Mouse (Mus musculus) C2C12 (cell line): ENCODE data around the gene D430041D05Rik. TPM values are rescaled to one million over a fixed set of nuclear protein-coding genes. Genes with fewer than 3 reads are reported as not detected.

Experiments used
- H3K27me3 ChIP-seq: one replicate; pipeline ENCODE4 v1.6.1; 2011; ENCODE audit not compliant: control insufficient read depth, insufficient read depth, insufficient read length
- H3K36me3 ChIP-seq: one replicate; pipeline ENCODE4 v1.6.1; 2011; ENCODE audit not compliant: control insufficient read depth, insufficient read depth
- H3K4me3 ChIP-seq: one replicate; pipeline ENCODE4 v1.5.1; 2011; ENCODE audit warnings: mild to moderate bottlenecking, control low read depth; ENCODE audit not compliant: poor library complexity, insufficient read depth, severe bottlenecking
- H3K79me2 ChIP-seq: one replicate; pipeline ENCODE4 v1.6.1; 2011; ENCODE audit not compliant: control insufficient read depth, insufficient read depth
- H3K79me3 ChIP-seq: one replicate; pipeline ENCODE4 v1.6.1; 2011; ENCODE audit warnings: low read depth, control low read depth
- H3ac ChIP-seq: one replicate; pipeline ENCODE3; 2011; ENCODE audit warnings: low read depth; ENCODE audit not compliant: control insufficient read depth, insufficient read length
- CEBPB ChIP-seq: IDR thresholded peaks from one replicate; pipeline ENCODE4 v1.6.1; 2011; ENCODE audit warnings: low read depth, mild to moderate bottlenecking, control low read depth, moderate library complexity
- CTCF ChIP-seq: IDR thresholded peaks from one replicate; pipeline ENCODE4 v1.5.1; 2011; ENCODE audit not compliant: control insufficient read depth, insufficient read depth, insufficient read length
- FOSL1 ChIP-seq: IDR thresholded peaks from one replicate; pipeline ENCODE4 v1.8.0; 2011; ENCODE audit warnings: mild to moderate bottlenecking, low read length; ENCODE audit not compliant: poor library complexity, insufficient read depth, severe bottlenecking
- MAX ChIP-seq: IDR thresholded peaks from one replicate; pipeline ENCODE4 v1.6.1; 2011; ENCODE audit warnings: mild to moderate bottlenecking, control low read depth
- MYOD1 ChIP-seq: IDR thresholded peaks from one replicate; pipeline ENCODE4 v1.6.1; 2011; ENCODE audit warnings: low read depth; ENCODE audit not compliant: control insufficient read depth, insufficient read length
- MYOG ChIP-seq: IDR thresholded peaks from one replicate; pipeline ENCODE4 v1.6.1; 2011; ENCODE audit not compliant: control insufficient read depth, insufficient read length; ENCODE audit errors: extremely low read depth
- USF1 ChIP-seq: IDR thresholded peaks from one replicate; pipeline ENCODE4 v1.6.1; 2011; ENCODE audit warnings: low read depth, mild to moderate bottlenecking, control low read depth, moderate library complexity
- polyA plus RNA-seq: library from polyadenylated mRNA; unstranded; fragments of >200 nt; fragmentation: generic; extraction: Trizol; gene quantifications from one replicate; pipeline ENCODE4 v1.2.1, GENCODE M21; 2012; ENCODE audit warnings: missing spikeins

The D430041D05Rik gene
- polyA plus RNA-seq, 1 experiment: 0.05 TPM

GRCm38 (mm10) chr2:104448201-104448600 is 37.4 kb upstream of the D430041D05Rik start:
- Histone ChIP-seq H3K36me3 (peaks cover 10% of the 10 kb centered on the region), H3K79me2 (peaks cover 81% of the 10 kb centered on the region), H3K27me3 (no peaks in the 10 kb centered on the region), H3K79me3 (peaks cover 31% of the 10 kb centered on the region), H3K4me3 (no peak overlapping the region), H3ac (no peak overlapping the region)
- TF ChIP-seq FOSL1: no peak
- no peak for TF ChIP-seq MAX
- no peak for TF ChIP-seq MYOG

GRCm38 (mm10) chr2:104446016-104446415 is 35.2 kb upstream of the D430041D05Rik start:
- Histone ChIP-seq H3K27me3 (no peaks in the 10 kb centered on the region), H3ac (no peak overlapping the region), H3K36me3 (peaks cover 12% of the 10 kb centered on the region), H3K79me2 (peaks cover 67% of the 10 kb centered on the region), H3K4me3 (no peak overlapping the region), H3K79me3 (peaks cover 23% of the 10 kb centered on the region)
- TF ChIP-seq USF1 (no peak), CTCF (no peak), MAX (no peak), MYOG (no peak), MYOD1 (no peak), FOSL1 (no peak), CEBPB (no peak)

GRCm38 (mm10) chr2:104444776-104445175 is 34.0 kb upstream of the D430041D05Rik start:
- H3K27me3 ChIP-seq: no peaks in the 10 kb centered on the region
- peak; percentile 21 for TF ChIP-seq MAX
- no peak for TF ChIP-seq FOSL1
- TF ChIP-seq CTCF: peak; percentile 66
- peaks cover 19% of the 10 kb centered on the region for H3K79me3 ChIP-seq
- no peak overlapping the region for H3K4me3 ChIP-seq
- peaks cover 24% of the 10 kb centered on the region for H3K36me3 ChIP-seq
- no peak overlapping the region for H3ac ChIP-seq
- peaks cover 54% of the 10 kb centered on the region for H3K79me2 ChIP-seq

DNA sequence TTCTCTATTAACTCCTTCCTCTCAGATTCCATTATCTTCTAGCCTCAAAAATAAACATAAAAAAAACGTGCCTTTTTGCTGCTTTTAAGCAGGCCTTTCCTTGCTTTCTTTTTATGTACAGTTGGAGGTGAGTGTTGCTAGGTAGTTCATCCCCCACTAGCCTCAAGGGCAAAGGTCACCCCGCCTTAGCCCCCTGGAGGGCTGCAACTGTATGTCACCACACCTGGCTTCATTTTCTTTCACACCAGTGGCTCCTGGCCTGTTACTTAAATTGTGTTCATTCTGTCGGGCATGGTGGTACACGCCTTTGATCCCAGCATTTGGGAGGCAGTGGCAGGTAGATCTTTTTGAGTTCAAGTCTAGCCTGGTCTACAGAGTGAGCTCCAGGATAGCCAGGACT is 31.5 kb upstream of the D430041D05Rik start:
- Histone ChIP-seq H3K36me3 (peaks cover 36% of the 10 kb centered on the region), H3K4me3 (no peak overlapping the region), H3K27me3 (no peaks in the 10 kb centered on the region), H3K79me2 (peaks cover 30% of the 10 kb centered on the region), H3ac (no peak overlapping the region), H3K79me3 (peaks cover 7% of the 10 kb centered on the region)
- no peak for TF ChIP-seq CEBPB
- TF ChIP-seq MYOD1: no peak
- no peak for TF ChIP-seq CTCF
- TF ChIP-seq MAX: no peak
- TF ChIP-seq FOSL1: no peak
- TF ChIP-seq USF1: no peak
- no peak for TF ChIP-seq MYOG

DNA sequence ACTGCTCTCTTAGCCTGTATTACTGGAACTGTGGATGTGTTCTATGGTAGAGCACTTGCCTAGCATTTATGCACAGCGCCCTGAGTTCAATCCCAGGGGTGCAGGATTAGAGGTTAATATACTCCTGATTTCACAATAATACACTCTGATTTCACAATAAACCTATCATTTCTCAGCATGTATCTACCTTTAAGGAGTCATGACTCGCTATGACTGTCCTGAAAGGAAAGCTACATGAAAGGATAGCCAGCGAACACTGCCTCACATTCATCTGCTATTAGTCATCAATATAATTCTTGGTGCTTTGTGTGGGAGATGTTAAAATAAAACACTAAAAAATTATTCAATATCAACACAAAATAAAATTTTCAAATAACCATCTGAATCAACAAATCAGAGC is 25.4 kb upstream of the D430041D05Rik start:
- Histone ChIP-seq H3K4me3 (no peak overlapping the region), H3K27me3 (no peaks in the 10 kb centered on the region), H3ac (no peak overlapping the region), H3K36me3 (peaks cover 74% of the 10 kb centered on the region), H3K79me2 (no peaks in the 10 kb centered on the region), H3K79me3 (no peaks in the 10 kb centered on the region)
- TF ChIP-seq MYOG (no peak), MYOD1 (no peak), CEBPB (peak; percentile 98), FOSL1 (peak; percentile 66), USF1 (peak; percentile 18), CTCF (no peak)

- H3ac ChIP-seq: no peak overlapping the region
- no peaks in the 10 kb centered on the region for H3K79me2 ChIP-seq
- no peaks in the 10 kb centered on the region for H3K27me3 ChIP-seq
- no peak overlapping the region for H3K4me3 ChIP-seq
- TF ChIP-seq MAX (no peak), CTCF (no peak), FOSL1 (no peak), CEBPB (no peak), MYOD1 (no peak), USF1 (no peak), MYOG (no peak)
- peaks cover 67% of the 10 kb centered on the region for H3K36me3 ChIP-seq
- H3K79me3 ChIP-seq: no peaks in the 10 kb centered on the region
These were observed 20.3 kb upstream of the D430041D05Rik start for GRCm38 (mm10) chr2:104431067-104431466.
